11 mouse cellular contexts compared by ENCODE assay signal in genomic region chr9:31118520-31119298, GRCm38 (mm10). TPM values are rescaled to one million over a fixed set of nuclear protein-coding genes. Genes with fewer than 3 reads are reported as not detected.
DNase-seq lines count a peak whose midpoint lies in the region; ATAC-seq and TF ChIP-seq lines count a peak whose summit lies in the region.
"Had no signal": no experiment of that assay in that cellular context is flagged by ENCODE, and none has a peak within 500 bp of the region (broad histone marks: within the 10 kb centered on the region; RNA-seq: fewer than 3 reads in every experiment).

No protein-coding gene starts in this region.

- H3K27ac ChIP-seq in forebrain, embryonic 10.5 days: no peak overlapping the region
- H3K27ac ChIP-seq in forebrain, embryonic 15.5 days (replicated peaks): no peak overlapping the region
- H3K27ac ChIP-seq in lung, embryonic 14.5 days (ENCODE audit: low read depth): no peak overlapping the region
- H3K27ac ChIP-seq in embryonic facial prominence, embryonic 14.5 days (replicated peaks; ENCODE audit: low read depth, low read length): no peak overlapping the region
- H3K27ac ChIP-seq in small intestine, adult 2 months (ENCODE audit: insufficient read depth, low read depth, low read length): peak overlapping the region; percentile 95
- H3K27ac ChIP-seq: neural tube, embryonic 13.5 days had no signal

- H3K36me3 ChIP-seq in forebrain, embryonic 10.5 days (replicated peaks): no peaks in the 10 kb centered on the region
- no peaks in the 10 kb centered on the region for H3K36me3 ChIP-seq in forebrain, embryonic 15.5 days
- H3K36me3 ChIP-seq in lung, embryonic 14.5 days (ENCODE audit: insufficient read depth): no peaks in the 10 kb centered on the region
- H3K36me3 ChIP-seq in embryonic facial prominence, embryonic 14.5 days (ENCODE audit: control insufficient read depth, insufficient read depth, low read length): no peaks in the 10 kb centered on the region
- H3K36me3 ChIP-seq in small intestine, adult 2 months (ENCODE audit: control insufficient read depth, insufficient read depth, low read length): no peaks in the 10 kb centered on the region
- H3K36me3 ChIP-seq: neural tube, embryonic 13.5 days had no signal

- peak; percentile 41 for DNase-seq in forebrain, embryonic 10.5 days (ENCODE audit: extremely low spot score, low spot score)
- DNase-seq in lung, embryonic 14.5 days: peak; percentile 71
- no peak for DNase-seq in lung, adult 18-20 months
- DNase-seq in embryonic facial prominence, embryonic 14.5 days (ENCODE audit: low spot score): peak; percentile 87
- no peak for DNase-seq in adipocyte (ENCODE audit: low spot score)
- DNase-seq in cerebellum, adult 11-12 months: no peak
- DNase-seq: left cerebral cortex, postnatal 4 days; thymus, postnatal 36 days had no signal

- WGBS in forebrain, embryonic 10.5 days: 36% methylated on average over 11 of the region's 11 CpGs
- WGBS in forebrain, embryonic 15.5 days: 41% methylated on average over 11 of the region's 11 CpGs
- 19% methylated on average over 11 of the region's 11 CpGs for WGBS in lung, embryonic 14.5 days
- 29% methylated on average over 11 of the region's 11 CpGs for WGBS in embryonic facial prominence, embryonic 14.5 days
- WGBS in small intestine, adult 2 months: 23% methylated on average over 11 of the region's 11 CpGs

- no peak for ATAC-seq in forebrain, embryonic 15.5 days (replicated peaks)
- peak; percentile 95 for ATAC-seq in lung, embryonic 14.5 days (ENCODE audit: insufficient read depth)
- peak; percentile 87 for ATAC-seq in embryonic facial prominence, embryonic 14.5 days (ENCODE audit: low read depth)

- no peaks in the 10 kb centered on the region for H3K9me3 ChIP-seq in forebrain, embryonic 10.5 days
- H3K9me3 ChIP-seq in forebrain, embryonic 15.5 days: no peaks in the 10 kb centered on the region
- no peaks in the 10 kb centered on the region for H3K9me3 ChIP-seq in lung, embryonic 14.5 days (ENCODE audit: low read depth, low read length)
- H3K9me3 ChIP-seq in embryonic facial prominence, embryonic 14.5 days (ENCODE audit: control insufficient read depth, low read length): no peaks in the 10 kb centered on the region
- H3K9me3 ChIP-seq: neural tube, embryonic 13.5 days had no signal

- TF ChIP-seq POLR2A in small intestine, adult 2 months (IDR thresholded peaks at IDR 0.05; ENCODE audit: low read depth, low read length): no peak

- no peak overlapping the region for H3K4me2 ChIP-seq in forebrain, embryonic 15.5 days (replicated peaks)
- no peak overlapping the region for H3K4me2 ChIP-seq in lung, embryonic 14.5 days
- H3K4me2 ChIP-seq in embryonic facial prominence, embryonic 14.5 days (ENCODE audit: low read depth, low read length): no peak overlapping the region
- H3K4me2 ChIP-seq: neural tube, embryonic 13.5 days had no signal

- TF ChIP-seq CTCF in lung, embryonic 14.5 days (IDR thresholded peaks at IDR 0.05; ENCODE audit: low read depth): no peak
- no peak for TF ChIP-seq CTCF in small intestine, adult 2 months (IDR thresholded peaks at IDR 0.05; ENCODE audit: extremely low read depth, insufficient read length, insufficient replicate concordance, low read depth, low read length)

- no peak overlapping the region for H3K9ac ChIP-seq in forebrain, embryonic 15.5 days (replicated peaks)
- H3K9ac ChIP-seq in lung, embryonic 14.5 days: no peak overlapping the region
- no peak overlapping the region for H3K9ac ChIP-seq in embryonic facial prominence, embryonic 14.5 days (ENCODE audit: low read depth, low read length)
- H3K9ac ChIP-seq: neural tube, embryonic 13.5 days had no signal

- peaks cover 54% of the 10 kb centered on the region for H3K4me1 ChIP-seq in forebrain, embryonic 10.5 days
- H3K4me1 ChIP-seq in forebrain, embryonic 15.5 days: peaks cover 13% of the 10 kb centered on the region
- no peaks in the 10 kb centered on the region for H3K4me1 ChIP-seq in lung, embryonic 14.5 days (ENCODE audit: insufficient read depth)
- 0 out of 2 replicates have a peak, but pooled peaks cover 14% of the 10 kb centered on the region for H3K4me1 ChIP-seq in embryonic facial prominence, embryonic 14.5 days (ENCODE audit: control insufficient read depth, insufficient read depth, low read length)
- H3K4me1 ChIP-seq in small intestine, adult 2 months (ENCODE audit: control insufficient read depth, insufficient read depth, insufficient read length, low read length): peaks cover 37% of the 10 kb centered on the region
- H3K4me1 ChIP-seq: neural tube, embryonic 13.5 days had no signal

- H3K27me3 ChIP-seq in forebrain, embryonic 10.5 days (ENCODE audit: poor library complexity, severe bottlenecking): peaks cover 5% of the 10 kb centered on the region; the same call in 1 of the 2 replicates
- no peaks in the 10 kb centered on the region for H3K27me3 ChIP-seq in forebrain, embryonic 15.5 days
- H3K27me3 ChIP-seq in lung, embryonic 14.5 days (ENCODE audit: insufficient read depth, low read length): no peaks in the 10 kb centered on the region
- H3K27me3 ChIP-seq in embryonic facial prominence, embryonic 14.5 days (replicated peaks; ENCODE audit: control insufficient read depth, insufficient read depth, low read length): no peaks in the 10 kb centered on the region
- no peaks in the 10 kb centered on the region for H3K27me3 ChIP-seq in small intestine, adult 2 months (ENCODE audit: control insufficient read depth, insufficient read depth, low read length)
- H3K27me3 ChIP-seq: neural tube, embryonic 13.5 days had no signal

- no peak overlapping the region for H3K4me3 ChIP-seq in forebrain, embryonic 10.5 days
- H3K4me3 ChIP-seq in forebrain, embryonic 15.5 days: no peak overlapping the region
- no peak overlapping the region for H3K4me3 ChIP-seq in lung, embryonic 14.5 days (ENCODE audit: low read depth, low read length)
- H3K4me3 ChIP-seq in embryonic facial prominence, embryonic 14.5 days (ENCODE audit: low read depth, low read length): no peak overlapping the region
- H3K4me3 ChIP-seq in small intestine, adult 2 months (ENCODE audit: low read depth, low read length): peak overlapping the region; percentile 30
- H3K4me3 ChIP-seq: neural tube, embryonic 13.5 days had no signal

RNA-seq across cellular contexts. Expression of gene St14, which starts 12.9 kb away (rescaled TPM):
- 4.3 and 6.2 TPM in 2 replicates for polyA plus RNA-seq in forebrain, embryonic 10.5 days (2016; fragmentation: Nextera tagmentation; extraction: Ambion mirVana)
- 0.27 and 0.36 TPM in 2 replicates for polyA plus RNA-seq in forebrain, embryonic 15.5 days (2015; fragmentation: Nextera tagmentation; extraction: Ambion mirVana)
- polyA plus RNA-seq in lung, embryonic 14.5 days (2014; fragmentation: Nextera tagmentation; extraction: Ambion mirVana): 35.5 and 42.1 TPM in 2 replicates
- polyA plus RNA-seq in embryonic facial prominence, embryonic 14.5 days (2014; fragmentation: Nextera tagmentation; extraction: Ambion mirVana): 12.2 and 13.2 TPM in 2 replicates
- polyA plus RNA-seq in small intestine, adult 2 months (2012; rRNA removed): 132 and 279 TPM in 2 replicates

Comparison
In these comparisons a context has a peak if more than half of its experiments do, and no peak if none do; other contexts are left out.
1. DNase-seq: peak in forebrain, embryonic 10.5 days (single experiment), lung, embryonic 14.5 days (single experiment) and embryonic facial prominence, embryonic 14.5 days (single experiment); none in lung, adult 18-20 months (0 of 2), adipocyte (single experiment) and cerebellum, adult 11-12 months (single experiment).